Mouse (Mus musculus): ENCODE results near the gene Gm3411.
"Not testable (repeated sequence)": the region's sequence is repeated elsewhere in the genome, so short reads cannot be mapped to it uniquely, and the experiment has no call there.

Gm3411 gene

GRCm38 (mm10) chr14:6286931-6287715, at the start of gene Gm3411:
Gm3411 (minus strand) TSS chr14:6287250.
- DNase-seq (ENCODE audit: extremely low spot score, low read depth, low spot score): not testable (repeated sequence)

GRCm38 (mm10) chr14:6304743-6305142, 17.7 kb upstream of the Gm3411 start, which contains the start of gene Gm21103:
Gm21103 (minus strand) TSS chr14:6304843.
- DNase-seq (ENCODE audit: extremely low spot score, low read depth, low spot score): not testable (repeated sequence)

GRCm38 (mm10) chr14:6219192-6219591, 67.9 kb downstream of the Gm3411 start, which contains the start of gene Gm21560:
Gm21560 (minus strand) TSS chr14:6219292.
- not testable (repeated sequence) for DNase-seq (ENCODE audit: extremely low spot score, low read depth, low spot score)
